Mouse (Mus musculus) midbrain, embryonic 14.5 days (tissue): Measurements from ENCODE around the gene Mknk2. TPM values are rescaled to one million over a fixed set of nuclear protein-coding genes. Genes with fewer than 3 reads are reported as not detected.

Experiments
- polyA plus RNA-seq: library from polyadenylated mRNA; unstranded; fragments of >200 nt; fragmentation: Nextera tagmentation; extraction: Ambion mirVana; gene quantifications from 2 replicates; pipeline ENCODE4 v1.2.1, GENCODE M21; 2014

The Mknk2 gene
- polyA plus RNA-seq, 1 experiment from 2014 or later: 54.2 TPM

Other genes starting within 250 kb of the Mknk2 start
- gene Tcf3, start 244.5 kb downstream of the Mknk2 start, polyA plus RNA-seq: 49.8 and 60.4 TPM in 2 replicates
- 2.2 and 2.4 TPM in 2 replicates for gene Onecut3, start 183.3 kb downstream of the Mknk2 start, polyA plus RNA-seq
- gene Atp8b3, start 139.0 kb downstream of the Mknk2 start, polyA plus RNA-seq: 0.76 and 0.78 TPM in 2 replicates
- 31.7 and 34.2 TPM in 2 replicates for gene Rexo1, start 116.6 kb downstream of the Mknk2 start, polyA plus RNA-seq
- gene Klf16, start 100.8 kb downstream of the Mknk2 start, polyA plus RNA-seq: 4.9 and 5.0 TPM in 2 replicates
- gene Abhd17a, start 87.8 kb downstream of the Mknk2 start, polyA plus RNA-seq: 128 and 151 TPM in 2 replicates
- gene Scamp4, start 75.2 kb downstream of the Mknk2 start, polyA plus RNA-seq: 62.1 and 67.6 TPM in 2 replicates
- gene Adat3, start 75.2 kb downstream of the Mknk2 start, polyA plus RNA-seq: 4.9 and 5.0 TPM in 2 replicates
- gene Gm49322, start 72.1 kb downstream of the Mknk2 start, polyA plus RNA-seq: 2.5 and 2.6 TPM in 2 replicates
- gene Csnk1g2, start 55.3 kb downstream of the Mknk2 start, polyA plus RNA-seq: 74.1 and 98.5 TPM in 2 replicates
- 80.1 and 88.8 TPM in 2 replicates for gene Btbd2, start 21.0 kb downstream of the Mknk2 start, polyA plus RNA-seq
- 45.2 and 47.3 TPM in 2 replicates for gene Mob3a, start 23.9 kb upstream of the Mknk2 start, polyA plus RNA-seq
- 22.4 and 25.1 TPM in 2 replicates for gene Izumo4, start 24.1 kb upstream of the Mknk2 start, polyA plus RNA-seq
- gene Ap3d1, start 64.2 kb upstream of the Mknk2 start, polyA plus RNA-seq: 106 and 116 TPM in 2 replicates
- gene Dot1l, start 77.1 kb upstream of the Mknk2 start, polyA plus RNA-seq: 23.4 and 27.9 TPM in 2 replicates
- 57.2 and 75.1 TPM in 2 replicates for gene Sf3a2, start 120.1 kb upstream of the Mknk2 start, polyA plus RNA-seq
- gene Plekhj1, start 120.5 kb upstream of the Mknk2 start, polyA plus RNA-seq: 107 and 116 TPM in 2 replicates
- gene Amh, start 127.1 kb upstream of the Mknk2 start, polyA plus RNA-seq: 0.12 TPM in 1 of 2 replicates, not detected in the other
- gene Jsrp1, start 135.4 kb upstream of the Mknk2 start, polyA plus RNA-seq: 0.23 and 0.30 TPM in 2 replicates
- 1,218 and 1,334 TPM in 2 replicates for gene Oaz1, start 148.5 kb upstream of the Mknk2 start, polyA plus RNA-seq
- 6.2 and 7.3 TPM in 2 replicates for gene Lingo3, start 165.9 kb upstream of the Mknk2 start, polyA plus RNA-seq
- 256 and 328 TPM in 2 replicates for gene Lsm7, start 177.1 kb upstream of the Mknk2 start, polyA plus RNA-seq
- gene Sppl2b, start 177.2 kb upstream of the Mknk2 start, polyA plus RNA-seq: 60.5 and 62.7 TPM in 2 replicates
- 0.26 TPM in 1 of 2 replicates, not detected in the other for gene Tmprss9, start 193.7 kb upstream of the Mknk2 start, polyA plus RNA-seq
- gene Timm13, start 222.9 kb upstream of the Mknk2 start, polyA plus RNA-seq: 331 and 393 TPM in 2 replicates
- gene Lmnb2, start 240.1 kb upstream of the Mknk2 start, polyA plus RNA-seq: 13.9 and 20.0 TPM in 2 replicates